Mouse (Mus musculus) embryo, embryonic 9.5 days (tissue): Measurements from ENCODE around the gene Tbc1d16.

Source experiments
- DNase-seq: peaks from one replicate; pipeline ENCODE4 v3.0.0-alpha.2; 2017; ENCODE audit errors: extremely low spot score

Tbc1d16 gene

GRCm38 (mm10) chr11:119178317-119178716, 50.0 kb downstream of the Tbc1d16 start:
- no peak for DNase-seq

GRCm38 (mm10) chr11:119176389-119177179, 51.7 kb downstream of the Tbc1d16 start:
- peak; percentile 32 for DNase-seq

GRCm38 (mm10) chr11:119171588-119171987, 56.7 kb downstream of the Tbc1d16 start:
- DNase-seq = no peak

GRCm38 (mm10) chr11:119168851-119169250, 59.4 kb downstream of the Tbc1d16 start:
- DNase-seq = no peak

- DNase-seq = no peak
These were observed 62.3 kb downstream of the Tbc1d16 start for GRCm38 (mm10) chr11:119165995-119166394.

DNA sequence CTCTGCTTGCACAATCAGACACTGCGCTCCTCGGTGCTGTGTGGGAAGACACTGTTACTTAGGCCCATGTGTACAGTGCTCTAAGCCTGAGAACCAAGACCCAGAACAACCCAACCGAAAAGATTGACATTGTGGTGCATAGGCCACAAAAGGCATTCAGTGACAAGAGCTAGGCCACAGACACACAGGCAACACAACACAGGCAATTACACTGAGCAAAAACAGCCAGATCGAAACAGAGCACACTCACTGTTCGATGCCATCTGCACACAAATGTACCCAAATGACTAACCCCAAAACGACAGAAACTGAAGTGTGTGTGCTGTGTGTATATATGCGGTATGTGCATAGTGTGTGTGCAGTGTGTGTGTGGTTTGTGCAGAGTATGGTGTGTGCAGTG, 63.9 kb downstream of the Tbc1d16 start:
- no peak for DNase-seq

DNA sequence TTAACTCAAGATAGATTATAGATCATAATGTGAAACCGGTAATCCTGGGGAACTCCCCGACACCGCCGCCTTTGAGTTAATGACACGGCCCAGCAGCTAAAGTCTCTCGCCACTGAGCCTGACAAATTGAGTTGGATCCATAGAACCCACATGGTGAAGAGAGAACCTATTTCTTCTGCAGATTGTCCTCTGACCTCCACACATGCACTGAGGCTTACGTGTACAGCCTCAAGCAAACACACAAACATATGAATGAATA, 64.6 kb downstream of the Tbc1d16 start:
- no peak for DNase-seq

- no peak for DNase-seq
These were observed 65.2 kb downstream of the Tbc1d16 start for GRCm38 (mm10) chr11:119162959-119163733.

DNA sequence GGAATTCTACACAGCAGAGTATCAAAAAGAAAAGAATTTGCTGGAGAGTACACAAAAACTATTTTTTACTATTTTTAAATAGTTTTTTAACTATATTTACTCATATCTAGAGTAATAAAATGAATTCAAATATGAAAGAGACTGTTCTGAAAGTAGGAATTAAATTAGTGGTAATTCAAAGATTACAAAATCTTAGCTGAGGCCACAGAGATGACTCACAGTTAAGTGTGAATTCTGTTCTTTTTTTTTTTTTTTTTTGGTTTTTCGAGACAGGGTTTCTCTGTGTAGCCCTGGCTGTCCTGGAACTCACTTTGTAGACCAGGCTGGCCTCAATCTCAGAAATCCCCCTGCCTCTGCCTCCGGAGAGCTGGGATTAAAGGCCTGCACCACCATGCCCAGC, 66.6 kb downstream of the Tbc1d16 start:
- DNase-seq = no peak

GRCm38 (mm10) chr11:119160050-119160449, 68.2 kb downstream of the Tbc1d16 start:
- no peak for DNase-seq

DNA sequence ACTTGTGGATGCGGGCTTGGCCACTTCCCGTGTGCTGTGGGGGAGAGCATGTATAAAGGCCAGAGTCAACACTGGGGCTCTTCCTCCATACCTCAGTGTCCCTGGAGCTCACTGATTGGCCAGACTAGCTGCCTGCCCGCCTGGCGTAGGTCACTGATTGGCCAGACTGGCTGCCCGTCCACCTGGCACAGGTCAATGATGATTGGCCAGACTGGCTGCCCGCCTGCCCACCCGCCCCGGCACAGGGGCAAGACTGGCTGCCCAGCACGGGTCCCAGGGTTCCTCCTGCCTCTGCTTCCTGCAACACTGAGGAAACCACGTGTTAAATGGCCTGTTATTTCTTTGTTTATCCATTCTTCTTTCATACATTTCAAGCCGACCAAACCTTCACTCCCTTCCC, 68.8 kb downstream of the Tbc1d16 start:
- peak; percentile 63 for DNase-seq

- DNase-seq = no peak
These were observed 70.7 kb downstream of the Tbc1d16 start for GRCm38 (mm10) chr11:119157377-119158189.

- DNase-seq = peak; percentile 47
These were observed 71.6 kb downstream of the Tbc1d16 start for GRCm38 (mm10) chr11:119156481-119157254.

GRCm38 (mm10) chr11:119155638-119156480, 72.4 kb downstream of the Tbc1d16 start:
- DNase-seq = no peak

GRCm38 (mm10) chr11:119152321-119152831, 75.9 kb downstream of the Tbc1d16 start:
- DNase-seq = no peak

GRCm38 (mm10) chr11:119151073-119151607, 77.2 kb downstream of the Tbc1d16 start:
- no peak for DNase-seq

DNA sequence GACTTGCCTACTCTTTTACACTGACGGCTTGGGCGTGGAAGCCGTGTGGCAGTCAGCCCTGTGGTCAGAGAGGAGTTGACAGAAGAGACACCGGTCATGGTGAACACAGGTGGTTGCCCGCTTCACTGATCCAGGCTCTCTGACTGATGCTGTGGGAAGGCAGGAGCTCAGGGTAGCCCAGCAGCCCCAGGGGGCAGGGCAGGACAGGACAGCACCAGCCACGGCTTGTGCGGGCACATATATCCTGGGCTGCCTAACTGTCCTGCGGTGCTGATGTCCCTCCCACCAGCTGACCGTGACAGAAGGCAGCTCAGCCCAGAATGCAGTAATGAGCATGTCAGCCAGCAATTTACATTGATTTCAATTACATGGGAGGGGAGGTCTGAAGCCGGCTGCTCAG, 77.9 kb downstream of the Tbc1d16 start:
- no peak for DNase-seq

GRCm38 (mm10) chr11:119148829-119149228, 79.5 kb downstream of the Tbc1d16 start:
- no peak for DNase-seq

GRCm38 (mm10) chr11:119147153-119147552, 81.1 kb downstream of the Tbc1d16 start:
- no peak for DNase-seq

DNA sequence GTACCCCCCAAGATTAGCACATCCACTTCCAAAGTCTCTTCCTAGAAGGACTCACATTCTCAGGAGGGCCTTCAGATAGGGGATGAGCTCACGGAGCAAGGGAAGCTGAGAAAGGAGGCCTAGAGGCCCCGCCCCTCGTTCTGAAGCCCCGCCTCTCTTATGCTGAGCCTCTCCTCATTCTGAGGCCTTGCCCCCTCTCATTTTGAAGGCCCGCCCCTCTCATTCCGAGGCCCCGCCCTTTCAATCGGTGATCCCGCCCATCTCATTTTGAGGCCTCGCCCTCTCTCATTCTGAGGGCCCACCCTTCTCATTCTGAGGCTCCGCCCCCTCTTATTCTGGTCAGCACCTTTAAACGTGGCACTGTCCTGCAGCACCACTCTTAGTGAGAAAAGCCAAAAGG, 82.2 kb downstream of the Tbc1d16 start:
- DNase-seq = peak; percentile 58
